Mouse (Mus musculus): ENCODE data around the gene Itm2a. TPM values are rescaled to one million over a fixed set of nuclear protein-coding genes. Genes with fewer than 3 reads are reported as not detected.

Itm2a gene
- total and polyA plus RNA-seq, 3 experiments = not detected

- dilution Hi-C loops (cut with MboI; ENCODE audit: extremely low pct_ligation_motif_present, extremely low pct_unique_long_range_greater_than_20kb, low sequenced_read_pairs) (no loop called here), in situ Hi-C loops (cut with MboI; ENCODE audit: low pct_ligation_motif_present, low pct_unique_long_range_greater_than_20kb, low sequenced_read_pairs) (no loop called here)
- no peak overlapping the region for H3K27ac ChIP-seq (ENCODE audit: insufficient read depth, low read depth)
- no peak overlapping the region for H3K4me3 ChIP-seq (replicated peaks in 1 of 3; ENCODE audit: low read depth in 2 of 3, low read length in 2 of 3, poor library complexity in 1 of 3)
- H3K4me1 ChIP-seq (ENCODE audit: control insufficient read depth in 1 of 2, insufficient read depth in 2 of 2) = 0 out of 4 replicates have a peak, but pooled peaks cover 0 to 2% of the 10 kb centered on the region in 2 experiments
- no peak overlapping the region for H3K4me2 ChIP-seq (ENCODE audit: insufficient read depth, low read depth, poor library complexity, severe bottlenecking)
- no peaks in the 10 kb centered on the region for H3K9me3 ChIP-seq (replicated peaks; ENCODE audit: low read length)
- no peaks in the 10 kb centered on the region for H3K36me3 ChIP-seq (replicated peaks in 1 of 2; ENCODE audit: control insufficient read depth in 1 of 2, insufficient read depth in 1 of 2, low read length in 1 of 2)
- DNase-seq (ENCODE audit: extremely low read depth) = no peak
- H3K27me3 ChIP-seq (replicated peaks) = no peaks in the 10 kb centered on the region
- no peak overlapping the region for H3K9ac ChIP-seq (ENCODE audit: insufficient read depth, low read depth)
- H3K79me2 ChIP-seq (replicated peaks; ENCODE audit: control insufficient read depth, extremely low read depth, insufficient read depth, poor library complexity, severe bottlenecking) = no peaks in the 10 kb centered on the region
- TF ChIP-seq ZC3H11A (IDR thresholded peaks at IDR 0.05; ENCODE audit: low read depth, low read length) (no peak), RCOR1 (conservative IDR thresholded peaks at IDR 0.05; ENCODE audit: low read depth, low read length) (no peak), HCFC1 (IDR thresholded peaks at IDR 0.05; ENCODE audit: low read depth, low read length) (no peak), PAX5 (IDR thresholded peaks at IDR 0.05; ENCODE audit: low read length) (no peak), USF2 (conservative IDR thresholded peaks at IDR 0.05; ENCODE audit: low read depth, low read length) (no peak), POLR2AphosphoS2 (IDR thresholded peaks at IDR 0.05; ENCODE audit: low read depth, low read length) (no peak), ZMIZ1 (IDR thresholded peaks at IDR 0.05; ENCODE audit: low read depth, low read length) (no peak), ZKSCAN1 (IDR thresholded peaks at IDR 0.05; ENCODE audit: borderline replicate concordance, low read depth, low read length) (no peak), ZNF384 (IDR thresholded peaks at IDR 0.05; ENCODE audit: low read depth, low read length) (no peak), EP300 (IDR thresholded peaks at IDR 0.05; ENCODE audit: low read length) (no peak), UBTF (IDR thresholded peaks at IDR 0.05; ENCODE audit: low read depth, low read length) (no peak), POLR2A (IDR thresholded peaks at IDR 0.05; ENCODE audit: low read depth, low read length) (no peak), MAX (IDR thresholded peaks at IDR 0.05; ENCODE audit: low read length) (no peak), TBP (conservative IDR thresholded peaks at IDR 0.05; ENCODE audit: low read depth, low read length) (no peak), JUND (conservative IDR thresholded peaks at IDR 0.05; ENCODE audit: low read depth, low read length) (no peak), ELF1 (IDR thresholded peaks at IDR 0.05; ENCODE audit: low read depth, low read length) (no peak), TCF12 (IDR thresholded peaks at IDR 0.05; ENCODE audit: low read depth, low read length) (no peak), MAZ (IDR thresholded peaks at IDR 0.05; ENCODE audit: low read depth, low read length) (no peak)
These were observed 12.8 kb upstream of the Itm2a start for GRCm38 (mm10) chrX:107415999-107416398.

GRCm38 (mm10) chrX:107402481-107402880, 695 bp downstream of the Itm2a start:
- no peaks in the 10 kb centered on the region for H3K4me1 ChIP-seq (ENCODE audit: control insufficient read depth in 1 of 2, insufficient read depth in 2 of 2)
- TF ChIP-seq HCFC1 (IDR thresholded peaks at IDR 0.05; ENCODE audit: low read depth, low read length) = no peak
- no peaks in the 10 kb centered on the region for H3K36me3 ChIP-seq (replicated peaks in 1 of 2; ENCODE audit: control insufficient read depth in 1 of 2, insufficient read depth in 1 of 2, low read length in 1 of 2)
- dilution Hi-C loops (cut with MboI; ENCODE audit: extremely low pct_ligation_motif_present, extremely low pct_unique_long_range_greater_than_20kb, low sequenced_read_pairs) = no loop called here
- no peak overlapping the region for H3K4me2 ChIP-seq (ENCODE audit: insufficient read depth, low read depth, poor library complexity, severe bottlenecking)
- in situ Hi-C loops (cut with MboI; ENCODE audit: low pct_ligation_motif_present, low pct_unique_long_range_greater_than_20kb, low sequenced_read_pairs) = no loop called here
- H3K4me3 ChIP-seq (replicated peaks in 1 of 3; ENCODE audit: low read depth in 2 of 3, low read length in 2 of 3, poor library complexity in 1 of 3) = no peak overlapping the region
- no peaks in the 10 kb centered on the region for H3K79me2 ChIP-seq (replicated peaks; ENCODE audit: control insufficient read depth, extremely low read depth, insufficient read depth, poor library complexity, severe bottlenecking)
- no peak overlapping the region for H3K9ac ChIP-seq (ENCODE audit: insufficient read depth, low read depth)
- H3K27ac ChIP-seq (ENCODE audit: insufficient read depth, low read depth) = no peak overlapping the region
- H3K27me3 ChIP-seq (replicated peaks) = no peaks in the 10 kb centered on the region
- no peaks in the 10 kb centered on the region for H3K9me3 ChIP-seq (replicated peaks; ENCODE audit: low read length)
- no peak for DNase-seq (ENCODE audit: extremely low read depth)

Measured in CH12.LX (cell line).